Mouse (Mus musculus) embryo, embryonic 10.5 days (tissue): ENCODE data around the gene Olfr1496.
"Not testable (repeated sequence)": the region's sequence is repeated elsewhere in the genome, so short reads cannot be mapped to it uniquely, and the experiment has no call there.

Experiments
- DNase-seq: peaks from one replicate; pipeline ENCODE4 v3.0.0-alpha.2; 2015; ENCODE audit warnings: low spot score

Olfr1496 gene

GRCm38 (mm10) chr19:13777578-13777977 is at the start of gene Olfr1496:
Olfr1496 (plus strand) TSS chr19:13777878.
- no peak for DNase-seq

DNA sequence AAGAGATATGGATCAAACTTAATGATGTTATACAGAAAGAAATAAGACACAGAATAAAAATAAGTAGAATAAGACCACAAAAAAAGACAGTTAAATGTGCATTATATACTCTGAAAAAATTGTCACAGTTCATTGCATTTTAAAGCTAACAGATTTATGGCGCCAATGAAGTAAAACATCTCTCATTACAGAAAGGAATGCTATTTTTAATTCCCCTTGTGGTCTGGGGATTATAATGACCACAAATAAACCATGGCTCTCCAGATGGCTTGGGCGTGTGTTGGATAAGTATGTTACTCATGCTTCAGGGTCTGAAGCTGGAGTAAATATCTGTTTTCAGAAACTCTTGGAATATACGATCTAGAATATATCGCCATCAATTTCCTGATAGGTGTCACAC is 38.2 kb upstream of the Olfr1496 start, which contains the start of gene Olfr1494:
Gene Olfr1494, plus strand, starts transcription at position 301 of the 400 bp plus-strand sequence.
- DNase-seq = no peak

GRCm38 (mm10) chr19:13749366-13749765 is 28.3 kb upstream of the Olfr1496 start:
- no peak for DNase-seq

DNA sequence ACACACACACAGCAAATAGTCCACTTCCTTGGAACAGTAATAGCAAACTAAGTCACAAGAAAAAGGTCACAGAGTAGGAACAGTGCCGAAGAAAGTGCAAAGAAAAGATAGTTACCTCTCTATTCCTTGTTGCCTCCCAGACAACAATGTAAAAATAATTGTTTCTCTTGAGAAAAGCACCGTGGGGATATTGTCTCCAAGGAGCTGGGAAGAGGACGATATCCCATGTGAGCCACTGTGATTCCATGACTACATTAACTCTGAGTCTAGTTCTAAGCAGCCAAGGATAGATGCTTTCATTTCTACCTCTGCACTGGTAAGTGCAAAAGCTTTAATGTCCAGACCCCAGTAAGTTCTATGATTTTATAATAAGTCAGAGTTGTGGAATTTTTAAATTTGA is 13.4 kb upstream of the Olfr1496 start, which contains the start of gene Olfr1495:
Gene Olfr1495, plus strand, starts transcription at position 301 of the 400 bp plus-strand sequence.
- no peak for DNase-seq

DNA sequence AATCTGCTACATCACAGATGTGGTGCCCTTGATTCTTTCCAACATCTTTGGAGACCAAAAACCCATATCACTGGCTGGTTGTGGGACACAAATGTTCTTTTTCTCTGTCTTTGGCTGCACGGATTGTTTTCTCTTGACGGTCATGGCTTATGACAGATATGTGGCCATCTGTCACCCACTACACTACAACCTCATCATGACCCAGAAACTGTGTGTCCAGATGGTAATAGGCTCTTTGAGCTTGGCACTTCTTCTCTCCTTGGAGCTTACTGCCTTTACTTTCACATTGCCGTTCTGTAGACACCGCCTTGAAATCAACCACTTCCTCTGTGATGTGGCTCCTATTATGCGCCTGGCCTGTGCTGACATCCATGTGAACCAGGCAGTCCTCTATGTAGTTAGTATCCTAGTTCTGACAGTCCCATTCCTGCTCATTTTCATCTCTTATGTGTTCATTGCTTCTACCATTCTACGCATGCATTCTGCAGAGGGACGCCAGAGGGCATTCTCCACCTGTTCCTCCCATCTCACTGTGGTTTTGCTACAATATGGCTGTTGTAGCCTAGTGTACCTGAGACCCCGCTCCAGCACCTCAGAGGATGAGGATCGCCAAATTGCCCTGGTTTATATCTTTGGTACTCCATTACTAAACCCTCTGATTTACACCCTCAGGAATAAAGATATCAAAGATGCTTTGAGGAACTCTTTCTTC is 9.0 kb upstream of the Olfr1496 start:
- no peak for DNase-seq

- DNase-seq = no peak
Measured at GRCm38 (mm10) chr19:13798102-13798501, 20.4 kb downstream of the Olfr1496 start, which contains the start of gene Olfr1497. Olfr1497 (minus strand) TSS chr19:13798202.

- not testable (repeated sequence) for DNase-seq
Measured at GRCm38 (mm10) chr19:13805486-13805885, 27.8 kb downstream of the Olfr1496 start.

GRCm38 (mm10) chr19:13812823-13813222 is 35.1 kb downstream of the Olfr1496 start:
- no peak for DNase-seq

GRCm38 (mm10) chr19:13818827-13819226 is 41.1 kb downstream of the Olfr1496 start:
- DNase-seq = peak; percentile 48

DNA sequence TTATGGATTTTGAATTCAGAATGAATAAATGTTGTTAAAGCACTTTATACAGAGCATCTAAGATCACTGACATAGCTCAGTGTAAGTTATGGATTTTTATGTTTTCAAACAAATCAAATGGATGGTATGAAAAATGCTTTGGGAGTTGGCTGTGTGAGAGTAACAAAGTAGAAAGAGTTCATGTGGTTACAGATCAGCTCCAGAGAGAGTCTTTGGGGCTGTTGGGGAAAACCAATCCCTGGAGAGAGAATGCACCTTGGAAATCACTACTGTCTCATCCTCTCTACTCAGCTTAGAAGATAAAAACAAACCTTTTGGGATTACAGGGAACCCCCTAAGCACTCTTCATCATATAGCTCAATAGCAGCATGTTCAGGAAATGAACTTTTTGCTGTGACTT is 41.7 kb downstream of the Olfr1496 start, which contains the start of gene Olfr1499:
Gene Olfr1499, minus strand, starts transcription at position 101 of the 400 bp plus-strand sequence.
- DNase-seq = no peak

GRCm38 (mm10) chr19:13820847-13821246 is 43.2 kb downstream of the Olfr1496 start:
- DNase-seq = no peak

- DNase-seq = no peak
Measured at GRCm38 (mm10) chr19:13828447-13828846, 50.8 kb downstream of the Olfr1496 start.

- no peak for DNase-seq
Measured at GRCm38 (mm10) chr19:13830388-13830787, 52.7 kb downstream of the Olfr1496 start, which contains the start of gene Olfr1500. Olfr1500 (minus strand) TSS chr19:13830488.
